Mouse (Mus musculus) ovary, adult 18-20 months (tissue): ENCODE measurements at regions not wholly inside any gene's neighbourhood (a gene's known extent, or its start where the extent isn't known, plus 50 kb on each side); places are given as distances from the start of the nearest gene placed in this dataset.
"Not testable (repeated sequence)": the region's sequence is repeated elsewhere in the genome, so short reads cannot be mapped to it uniquely, and the experiment has no call there.

Experiments
- DNase-seq: peaks from one replicate; pipeline ENCODE4 v3.0.0; 2022; ENCODE audit warnings: low spot score, mixed read lengths

DNA sequence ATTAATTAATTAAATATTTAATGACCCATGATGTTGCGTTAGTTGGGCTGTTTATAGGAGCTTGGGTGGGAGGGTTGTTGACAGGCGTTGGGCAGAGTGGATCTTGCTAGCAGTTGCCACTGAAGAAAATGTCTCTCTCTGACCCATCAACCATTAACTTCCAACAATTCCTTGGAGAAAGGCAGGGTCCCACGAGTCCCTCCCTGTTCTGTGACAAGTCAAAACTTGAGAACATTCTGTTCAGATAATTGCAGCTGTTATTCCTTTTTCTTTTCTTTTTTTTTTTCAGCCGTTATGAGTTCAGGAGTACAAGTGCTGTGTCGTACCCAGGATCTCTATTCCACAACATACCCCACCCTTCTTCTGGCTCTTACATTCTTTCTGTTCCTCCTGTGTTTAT lies 59.8 kb upstream of the Tnfrsf21 start:
- DNase-seq: no peak

- DNase-seq: no peak
These were observed 61.6 kb upstream of the Tnfrsf21 start for GRCm38 (mm10) chr17:42954722-42955121.

DNA sequence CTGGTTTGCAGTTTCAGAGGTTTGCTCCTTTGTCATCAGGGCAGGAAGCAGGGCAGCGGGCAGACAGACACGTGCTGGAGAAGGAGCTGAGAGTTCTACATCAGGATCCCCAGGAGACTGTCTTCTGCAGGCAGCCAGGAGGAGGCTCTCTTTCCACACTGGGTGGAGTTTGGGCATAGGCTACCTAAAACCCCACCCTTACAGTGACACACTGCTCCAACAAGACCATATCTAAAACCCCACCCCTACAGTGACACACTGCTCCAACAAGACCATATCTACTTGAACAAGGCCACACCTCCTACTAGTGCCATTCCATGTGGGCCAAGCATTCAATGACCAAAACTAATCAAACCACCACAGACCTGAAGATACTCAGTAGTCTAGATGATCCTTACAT lies 68.0 kb upstream of the Cd2ap start:
- DNase-seq: no peak

GRCm38 (mm10) chr17:42943272-42943696 lies 66.8 kb upstream of the Cd2ap start:
- peak; percentile 14 for DNase-seq

DNA sequence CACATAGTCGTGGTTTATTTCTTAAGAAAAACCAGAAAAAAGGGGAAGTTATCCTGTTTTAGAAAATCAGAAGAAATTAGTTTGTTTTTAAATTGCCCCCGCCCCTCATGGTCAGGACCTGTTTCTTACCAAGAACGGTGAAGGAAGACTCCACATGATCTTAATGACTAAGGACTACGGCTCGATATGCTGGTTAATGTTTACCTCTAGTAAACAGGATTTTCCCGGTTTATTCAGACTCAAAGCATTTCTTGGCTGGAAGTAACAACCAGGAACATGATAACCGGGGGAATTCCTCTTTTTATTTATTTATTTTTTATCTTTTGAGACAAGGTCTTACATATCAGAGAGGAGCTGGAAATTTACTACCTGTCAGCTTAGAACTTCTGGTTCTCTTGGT lies 63.0 kb upstream of the Cd2ap start:
- no peak for DNase-seq

GRCm38 (mm10) chr17:42938579-42938978 lies 62.1 kb upstream of the Cd2ap start:
- no peak for DNase-seq

DNA sequence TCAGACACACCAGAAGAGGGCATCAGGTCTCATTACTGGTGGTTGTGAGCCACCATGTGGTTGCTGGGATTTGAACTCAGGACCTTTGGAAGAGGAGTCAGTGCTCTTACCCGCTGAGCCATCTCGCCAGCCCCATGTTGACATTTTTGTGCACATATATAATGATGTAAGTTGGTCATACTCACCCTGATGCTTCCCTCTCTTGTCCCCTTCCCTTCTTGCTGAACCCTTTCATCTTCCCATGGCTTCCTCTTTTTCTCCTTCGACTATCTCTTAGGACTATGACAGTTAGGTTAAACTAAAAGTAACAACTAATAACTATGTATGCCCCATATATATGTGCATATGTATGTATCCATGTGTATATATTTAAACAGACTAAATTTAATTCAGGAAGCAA lies 61.0 kb upstream of the Cd2ap start:
- not testable (repeated sequence) for DNase-seq

DNA sequence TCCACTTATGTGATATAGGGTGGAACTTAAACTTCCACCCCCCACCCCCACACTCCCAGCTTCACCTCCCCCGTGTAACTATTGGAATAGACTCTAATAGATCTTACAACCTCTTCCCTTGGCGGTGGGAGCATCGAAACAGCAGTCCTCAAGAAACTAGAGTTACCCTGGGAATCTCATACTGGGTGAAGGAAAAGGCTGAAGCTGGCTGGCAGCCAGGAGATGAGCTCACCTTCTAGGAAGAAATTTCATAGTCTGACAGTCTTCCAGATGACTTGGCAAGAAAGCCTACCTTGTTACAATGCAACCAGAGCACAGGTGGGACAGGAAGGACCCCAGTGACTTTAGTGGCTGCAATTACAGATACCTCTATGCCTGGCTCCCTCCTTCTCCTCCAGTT lies 57.6 kb upstream of the Cd2ap start:
- DNase-seq: no peak

- no peak for DNase-seq
These were observed 57.0 kb upstream of the Cd2ap start for GRCm38 (mm10) chr17:42933335-42934004.

GRCm38 (mm10) chr17:42927320-42927719 lies 50.9 kb upstream of the Cd2ap start:
- no peak for DNase-seq
